Mouse (Mus musculus): ENCODE measurements around the gene Fez1. TPM values are rescaled to one million over a fixed set of nuclear protein-coding genes. Genes with fewer than 3 reads are reported as not detected.
A peak's percentile ranks its signal among the peaks of the same experiment; 100 is the strongest.

Fez1 gene
- polyA plus RNA-seq, 1 experiment from 2014 or later: 0.15 TPM

- no peaks in the 10 kb centered on the region for H3K36me3 ChIP-seq (replicated peaks; ENCODE audit: insufficient read depth, low read length)
- no peak overlapping the region for H3K9ac ChIP-seq (replicated peaks)
- TF ChIP-seq CTCF (IDR thresholded peaks at IDR 0.05; ENCODE audit: low read depth): no peak
- TF ChIP-seq EP300 (IDR thresholded peaks at IDR 0.05; ENCODE audit: low read depth): no peak
- H3K4me1 ChIP-seq (ENCODE audit: insufficient read depth): no peaks in the 10 kb centered on the region; the same call in 1 of the 2 replicates
- no peak overlapping the region for H3K27ac ChIP-seq (ENCODE audit: low read depth)
- ATAC-seq (no peak), DNase-seq (no peak)
- 63% methylated on average over 6 of the region's 6 CpGs for WGBS (ENCODE audit: insufficient replicate concordance)
- no peak overlapping the region for H3K4me2 ChIP-seq (ENCODE audit: low read depth, low read length)
- no peaks in the 10 kb centered on the region for H3K9me3 ChIP-seq (ENCODE audit: low read length)
- no peak overlapping the region for H3K4me3 ChIP-seq (ENCODE audit: low read depth, low read length)
- peaks cover 28% of the 10 kb centered on the region for H3K27me3 ChIP-seq (ENCODE audit: insufficient read depth, low read length)
Measured at GRCm38 (mm10) chr9:36831401-36831800, 9.7 kb downstream of the Fez1 start.

- TF ChIP-seq CTCF (IDR thresholded peaks at IDR 0.05; ENCODE audit: low read depth): no peak
- no peak for TF ChIP-seq EP300 (IDR thresholded peaks at IDR 0.05; ENCODE audit: low read depth)
- peak; percentile 91 for ATAC-seq
- Histone ChIP-seq H3K4me2 (ENCODE audit: low read depth, low read length) (peak overlapping the region; percentile 67), H3K36me3 (replicated peaks; ENCODE audit: insufficient read depth, low read length) (no peaks in the 10 kb centered on the region), H3K27me3 (ENCODE audit: insufficient read depth, low read length) (peaks cover 28% of the 10 kb centered on the region), H3K4me1 (ENCODE audit: insufficient read depth) (no peaks in the 10 kb centered on the region; the same call in 1 of the 2 replicates), H3K4me3 (ENCODE audit: low read depth, low read length) (peak overlapping the region; percentile 37), H3K27ac (ENCODE audit: low read depth) (no peak overlapping the region), H3K9ac (replicated peaks) (no peak overlapping the region), H3K9me3 (ENCODE audit: low read length) (no peaks in the 10 kb centered on the region)
- under 1% methylated on average over 32 of the region's 32 CpGs for WGBS (ENCODE audit: insufficient replicate concordance)
- DNase-seq: peak; percentile 58
Measured at GRCm38 (mm10) chr9:36832529-36832928, 10.9 kb downstream of the Fez1 start.

DNA sequence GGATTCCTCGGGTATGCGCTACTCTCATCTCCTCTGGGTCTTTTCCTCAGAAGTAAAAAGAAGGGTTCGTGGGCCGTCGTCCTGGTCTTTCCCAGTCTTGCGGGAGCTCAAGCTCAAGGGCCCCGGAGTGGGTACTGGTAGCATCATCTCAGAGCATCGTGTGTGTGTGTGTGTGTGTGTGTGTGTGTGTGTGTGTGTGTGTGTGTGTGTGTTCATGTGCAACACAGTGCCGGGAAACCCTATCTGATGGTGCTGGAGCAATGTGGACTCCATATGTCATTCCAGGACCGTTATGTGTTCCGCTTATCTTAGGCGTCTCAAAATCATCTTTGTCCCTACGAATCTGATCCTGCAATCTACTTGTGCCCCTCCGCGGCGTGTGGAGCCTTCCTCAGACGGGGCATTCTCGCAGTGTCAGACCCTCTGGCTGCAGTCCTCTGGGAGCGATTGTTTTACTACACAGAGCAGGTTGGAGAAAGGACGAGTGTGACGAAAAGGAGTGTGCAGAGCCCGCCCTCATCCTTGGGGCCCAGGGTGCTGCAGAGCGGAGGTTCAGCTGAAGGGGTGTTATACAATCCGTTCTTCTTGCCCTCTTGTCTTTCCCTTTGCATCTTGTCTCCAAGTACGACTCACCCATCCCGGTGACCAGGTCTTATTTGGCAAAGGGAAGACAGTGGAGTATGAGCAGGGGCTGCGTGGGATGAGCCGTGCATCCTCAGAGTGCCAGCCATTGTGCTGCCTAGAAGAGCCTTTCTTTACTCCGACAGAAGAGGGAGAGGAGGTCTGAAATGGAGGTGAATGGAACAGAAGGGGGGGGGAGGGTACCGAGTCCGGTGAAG is 11.6 kb downstream of the Fez1 start:
- DNase-seq (no peak), ATAC-seq (peak; percentile 45; the same call in 1 of the 2 replicates)
- no peak overlapping the region for H3K27ac ChIP-seq (ENCODE audit: low read depth)
- no peaks in the 10 kb centered on the region for H3K9me3 ChIP-seq (ENCODE audit: low read length)
- no peaks in the 10 kb centered on the region for H3K36me3 ChIP-seq (replicated peaks; ENCODE audit: insufficient read depth, low read length)
- no peak for TF ChIP-seq CTCF (IDR thresholded peaks at IDR 0.05; ENCODE audit: low read depth)
- no peak for TF ChIP-seq EP300 (IDR thresholded peaks at IDR 0.05; ENCODE audit: low read depth)
- H3K4me2 ChIP-seq (ENCODE audit: low read depth, low read length): peak overlapping the region; percentile 67
- H3K4me3 ChIP-seq (ENCODE audit: low read depth, low read length): peak overlapping the region; percentile 37
- WGBS (ENCODE audit: insufficient replicate concordance): 9% methylated on average over 31 of the region's 31 CpGs
- H3K27me3 ChIP-seq (ENCODE audit: insufficient read depth, low read length): peaks cover 28% of the 10 kb centered on the region
- H3K9ac ChIP-seq (replicated peaks): no peak overlapping the region
- no peaks in the 10 kb centered on the region; the same call in 1 of the 2 replicates for H3K4me1 ChIP-seq (ENCODE audit: insufficient read depth)

DNA sequence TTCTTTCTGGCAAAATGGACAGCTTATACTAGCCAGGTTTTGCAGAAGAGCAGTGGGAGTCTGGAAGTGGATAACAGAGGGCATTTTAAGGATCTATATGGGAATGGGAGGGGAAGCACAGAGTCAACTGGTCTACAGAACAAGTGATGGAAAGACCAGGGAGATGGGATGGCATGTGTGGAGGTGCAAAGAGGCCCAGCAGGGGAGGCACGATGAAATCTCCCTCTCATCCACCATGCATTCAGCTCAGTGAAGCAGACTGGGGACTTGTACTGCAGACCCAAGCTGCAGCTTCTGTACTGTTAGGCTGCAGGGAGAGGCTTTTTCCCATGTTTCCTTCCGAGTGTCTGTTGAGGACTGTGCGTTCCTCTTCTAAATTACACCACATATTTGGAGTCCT is 12.2 kb downstream of the Fez1 start:
- Histone ChIP-seq H3K27ac (ENCODE audit: low read depth) (no peak overlapping the region), H3K4me1 (ENCODE audit: insufficient read depth) (no peaks in the 10 kb centered on the region; the same call in 1 of the 2 replicates), H3K4me2 (ENCODE audit: low read depth, low read length) (no peak overlapping the region), H3K4me3 (ENCODE audit: low read depth, low read length) (no peak overlapping the region), H3K27me3 (ENCODE audit: insufficient read depth, low read length) (peaks cover 28% of the 10 kb centered on the region), H3K36me3 (replicated peaks; ENCODE audit: insufficient read depth, low read length) (no peaks in the 10 kb centered on the region), H3K9ac (replicated peaks) (no peak overlapping the region), H3K9me3 (ENCODE audit: low read length) (no peaks in the 10 kb centered on the region)
- no peak for TF ChIP-seq CTCF (IDR thresholded peaks at IDR 0.05; ENCODE audit: low read depth)
- TF ChIP-seq EP300 (IDR thresholded peaks at IDR 0.05; ENCODE audit: low read depth): no peak
- 52% methylated on average over 3 of the region's 3 CpGs for WGBS (ENCODE audit: insufficient replicate concordance)
- DNase-seq (no peak), ATAC-seq (no peak)

DNA sequence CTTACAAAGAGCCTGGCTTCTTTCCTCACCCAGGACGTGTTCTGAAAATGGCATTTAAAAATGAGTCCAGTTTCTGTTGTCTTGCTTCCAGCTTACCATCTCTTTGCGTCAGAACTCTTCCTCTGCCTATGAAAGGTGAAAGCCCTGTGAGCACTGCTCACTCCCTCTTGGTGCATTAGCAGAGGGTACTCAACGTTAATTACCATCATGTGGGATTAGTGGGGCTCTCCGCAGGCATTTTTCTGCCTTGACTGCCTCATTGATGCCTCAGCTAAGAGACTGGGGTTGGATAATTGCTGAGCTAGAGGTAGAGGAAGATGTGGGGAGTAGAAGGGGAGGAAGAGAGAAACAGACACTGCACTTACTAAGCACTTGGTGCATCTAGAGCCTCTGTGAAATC is 24.7 kb downstream of the Fez1 start:
- no peaks in the 10 kb centered on the region for H3K9me3 ChIP-seq (ENCODE audit: low read length)
- WGBS (ENCODE audit: insufficient replicate concordance): 48% methylated on average over 4 of the region's 4 CpGs
- H3K27ac ChIP-seq (ENCODE audit: low read depth): no peak overlapping the region
- DNase-seq (no peak), ATAC-seq (no peak)
- H3K9ac ChIP-seq (replicated peaks): no peak overlapping the region
- no peaks in the 10 kb centered on the region for H3K27me3 ChIP-seq (ENCODE audit: insufficient read depth, low read length)
- H3K4me3 ChIP-seq (ENCODE audit: low read depth, low read length): no peak overlapping the region
- TF ChIP-seq EP300 (IDR thresholded peaks at IDR 0.05; ENCODE audit: low read depth) (no peak), CTCF (IDR thresholded peaks at IDR 0.05; ENCODE audit: low read depth) (no peak)
- H3K4me1 ChIP-seq (ENCODE audit: insufficient read depth): no peaks in the 10 kb centered on the region
- no peaks in the 10 kb centered on the region for H3K36me3 ChIP-seq (replicated peaks; ENCODE audit: insufficient read depth, low read length)
- H3K4me2 ChIP-seq (ENCODE audit: low read depth, low read length): no peak overlapping the region

GRCm38 (mm10) chr9:36848661-36849060 is 27.0 kb downstream of the Fez1 start:
- no peaks in the 10 kb centered on the region for H3K27me3 ChIP-seq (ENCODE audit: insufficient read depth, low read length)
- H3K4me2 ChIP-seq (ENCODE audit: low read depth, low read length): no peak overlapping the region
- no peaks in the 10 kb centered on the region for H3K4me1 ChIP-seq (ENCODE audit: insufficient read depth)
- 72% methylated on average over 2 of the region's 2 CpGs for WGBS (ENCODE audit: insufficient replicate concordance)
- no peak overlapping the region for H3K9ac ChIP-seq (replicated peaks)
- no peak overlapping the region for H3K4me3 ChIP-seq (ENCODE audit: low read depth, low read length)
- no peaks in the 10 kb centered on the region for H3K36me3 ChIP-seq (replicated peaks; ENCODE audit: insufficient read depth, low read length)
- no peak for DNase-seq
- TF ChIP-seq EP300 (IDR thresholded peaks at IDR 0.05; ENCODE audit: low read depth) (no peak), CTCF (IDR thresholded peaks at IDR 0.05; ENCODE audit: low read depth) (no peak)
- no peak for ATAC-seq
- H3K9me3 ChIP-seq (ENCODE audit: low read length): no peaks in the 10 kb centered on the region
- no peak overlapping the region for H3K27ac ChIP-seq (ENCODE audit: low read depth)
